Mouse (Mus musculus) left cerebral cortex, adult 2 months (tissue): Measurements from ENCODE around the gene Eif3l. TPM values are rescaled to one million over a fixed set of nuclear protein-coding genes. Genes with fewer than 3 reads are reported as not detected.

Experiments used
- DNase-seq, 2 experiments: peaks; one replicate each; pipeline ENCODE4 v3.0.0; 2021 to 2022; ENCODE audit warnings: low spot score in 2 of 2, mixed read lengths in 1 of 2; ENCODE audit errors: extremely low spot score in 1 of 2
- H3K27ac ChIP-seq: fragments of 200-600 bp; 2 replicates; pipeline ENCODE4 v1.8.1; 2022
- H3K4me3 ChIP-seq: fragments of 200-600 bp; 2 replicates; pipeline ENCODE4 v1.8.1; 2022
- CTCF ChIP-seq: fragments of 200-600 bp; IDR thresholded peaks from 2 replicates; pipeline ENCODE4 v1.8.1; 2022; ENCODE audit warnings: antibody characterized with exemption, mild to moderate bottlenecking, moderate library complexity
- intact Hi-C: fragments of 180-260 bp; cut with DNase I; formaldehyde crosslinking; loops from one replicate; pipeline ENCODE4 v1.15.1; 2025
- total RNA-seq, 2 experiments: library from RNA; stranded (reverse); gene quantifications; 2 replicates each; pipeline ENCODE4 v1.2.3; 2021

The Eif3l gene
- total RNA-seq, 2 experiments from 2014 or later, result 62.5 to 66.6 TPM

DNA sequence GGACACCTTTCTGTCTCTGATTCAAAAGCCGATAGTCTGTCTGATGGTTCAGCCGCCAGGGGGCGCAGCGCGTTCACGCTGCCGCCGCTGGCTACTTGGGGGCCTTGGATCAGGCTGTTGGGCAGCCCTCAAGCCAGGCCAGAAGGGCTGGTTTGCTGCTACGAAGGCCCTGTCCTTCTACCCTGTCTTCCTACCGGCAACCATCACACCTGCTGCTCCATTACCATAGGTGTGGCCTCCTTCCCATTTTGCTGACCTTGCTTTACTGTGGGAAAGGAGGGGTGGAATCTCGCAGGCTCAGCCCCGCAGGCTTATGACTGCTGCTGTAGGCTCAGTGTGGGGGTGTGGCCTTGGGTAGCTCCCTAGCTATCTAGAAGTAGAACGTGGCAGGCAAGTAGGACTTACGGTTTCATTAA, 37.1 kb upstream of the Eif3l start:
- DNase-seq, result peak; percentile 68 to 79
- intact Hi-C loops, result loop anchor here (2.0 kb wide), 1 partner anchor 33 kb away; no protein-coding TSS in a partner anchor
- peak; percentile 92 for TF ChIP-seq CTCF
- no peak overlapping the region for H3K27ac ChIP-seq
- H3K4me3 ChIP-seq, result no peak overlapping the region

GRCm38 (mm10) chr15:79038331-79038730, 36.6 kb upstream of the Eif3l start:
- no peak overlapping the region for H3K4me3 ChIP-seq
- intact Hi-C loops, result loop anchor here (2.0 kb wide), 1 partner anchor 32 kb away; no protein-coding TSS in a partner anchor
- no peak overlapping the region for H3K27ac ChIP-seq
- TF ChIP-seq CTCF, result no peak
- no peak for DNase-seq

- TF ChIP-seq CTCF, result peak; percentile 69
- H3K27ac ChIP-seq, result no peak overlapping the region
- intact Hi-C loops, result loop anchor here (2.0 kb wide), 1 partner anchor 32 kb away; no protein-coding TSS in a partner anchor
Observed at GRCm38 (mm10) chr15:79038853-79039252, 36.1 kb upstream of the Eif3l start.

DNA sequence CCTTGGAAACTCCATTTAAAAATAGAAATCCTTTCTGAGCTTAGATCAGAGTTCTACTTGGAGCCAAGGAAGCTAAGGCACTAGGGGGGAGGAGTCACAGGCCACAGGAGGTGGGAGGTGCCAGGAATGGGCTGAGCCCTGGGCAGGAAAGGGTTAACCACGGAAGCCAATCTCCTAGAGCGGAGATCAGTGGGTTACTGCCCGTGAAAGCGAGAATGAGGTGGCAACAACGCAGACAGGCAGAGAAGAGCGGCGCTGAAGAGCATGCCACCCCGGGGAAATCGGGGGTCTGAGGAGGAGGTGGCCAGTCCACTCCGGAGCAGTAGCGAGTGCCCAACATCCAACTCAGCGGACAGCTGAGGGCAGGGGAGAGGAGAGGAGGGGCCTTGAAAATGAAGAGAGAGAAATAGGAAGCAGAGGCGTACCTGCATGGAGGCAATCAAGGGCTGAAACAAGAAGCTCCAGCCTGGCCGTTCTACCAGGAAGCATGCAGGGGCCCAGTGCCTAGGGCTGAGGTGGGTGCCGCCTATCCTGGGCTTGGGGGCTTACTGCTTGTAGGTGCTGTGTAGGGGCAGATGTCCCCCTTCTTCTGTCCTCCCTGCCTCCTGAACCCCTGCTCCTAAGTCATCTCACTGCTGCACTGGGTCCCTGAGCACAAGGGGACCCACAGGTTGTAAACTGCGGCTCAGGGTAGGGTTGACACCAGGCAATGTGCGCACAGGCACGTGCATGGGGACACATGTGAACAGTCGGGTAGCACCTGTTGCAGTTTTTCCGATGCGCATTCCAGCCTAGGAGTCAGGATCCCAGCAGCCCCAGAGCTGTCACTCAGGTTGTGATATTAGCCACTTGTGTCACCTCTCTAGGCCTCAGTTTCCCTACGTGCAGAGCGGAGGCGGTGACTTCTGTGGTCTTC, 34.2 kb upstream of the Eif3l start:
- peak overlapping the region; percentile 18; the same call in 1 of the 2 replicates for H3K4me3 ChIP-seq
- no peak for TF ChIP-seq CTCF
- intact Hi-C loops, result no loop called here
- DNase-seq, result no peak
- no peak overlapping the region for H3K27ac ChIP-seq

More at GRCm38 (mm10) chr15:79038853-79039252, 36.1 kb upstream of the Eif3l start:
- H3K4me3 ChIP-seq, result no peak overlapping the region
- DNase-seq, result peak; percentile 50 to 51

DNA sequence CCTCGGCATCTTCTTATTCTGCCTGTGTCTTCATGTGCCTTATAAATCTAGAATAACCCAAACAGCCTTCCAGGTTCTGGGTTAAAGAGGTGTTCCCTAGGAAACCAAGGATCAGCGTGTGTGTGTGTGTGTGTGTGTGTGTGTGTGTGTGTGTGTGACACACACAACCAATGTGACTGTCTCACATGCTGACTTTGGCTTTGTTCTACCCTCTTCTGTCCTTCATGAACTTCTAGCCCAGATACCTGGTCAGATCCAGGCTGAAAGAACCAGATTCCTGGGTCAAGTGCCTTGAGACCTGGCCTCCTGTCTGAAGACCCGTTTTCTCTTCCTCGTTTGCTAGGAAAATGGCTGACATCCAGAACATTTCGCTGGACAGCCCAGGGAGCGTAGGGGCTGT, 33.4 kb upstream of the Eif3l start, which contains the start of gene Galr3:
Galr3 (plus strand) TSS at position 301 of the 400 bp plus-strand sequence.
- no peak for TF ChIP-seq CTCF
- Histone ChIP-seq H3K27ac (peak within 1 kb of the TSS; percentile 61), H3K4me3 (peak within 1 kb of the TSS; percentile 56)
- DNase-seq, result no peak
- intact Hi-C loops, result no loop called here

- H3K27ac ChIP-seq, result peak overlapping the region; percentile 61
- peak; percentile 60 to 62 for DNase-seq
- H3K4me3 ChIP-seq, result peak overlapping the region; percentile 56
- intact Hi-C loops, result no loop called here
- no peak for TF ChIP-seq CTCF
Observed at GRCm38 (mm10) chr15:79042721-79043491, 32.1 kb upstream of the Eif3l start.

- DNase-seq, result no peak
- no peak overlapping the region for H3K4me3 ChIP-seq
- TF ChIP-seq CTCF, result no peak
- H3K27ac ChIP-seq, result no peak overlapping the region
- intact Hi-C loops, result no loop called here
Observed at GRCm38 (mm10) chr15:79044837-79045236, 30.1 kb upstream of the Eif3l start.

DNA sequence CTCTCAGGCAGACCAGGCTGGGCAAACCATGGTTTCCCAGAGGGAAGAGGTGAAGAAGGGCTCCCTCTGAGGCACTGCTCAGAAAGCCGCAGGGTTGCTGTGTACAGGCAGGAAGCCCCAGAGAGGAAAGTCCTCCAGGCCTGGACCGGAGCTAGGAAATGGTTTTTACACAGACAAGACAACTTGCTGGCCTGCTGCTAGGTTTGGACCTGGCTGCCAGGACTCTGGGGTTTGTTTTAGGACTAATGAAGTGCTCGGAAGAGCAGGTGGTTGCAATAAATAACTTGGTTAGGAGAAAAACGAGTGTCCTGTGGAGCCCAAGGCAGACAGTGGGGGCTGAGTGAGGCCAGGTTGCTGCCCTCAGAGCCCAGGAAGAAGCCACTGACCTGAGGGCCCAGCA, 26.8 kb upstream of the Eif3l start:
- TF ChIP-seq CTCF, result no peak
- intact Hi-C loops, result no loop called here
- no peak for DNase-seq
- Histone ChIP-seq H3K4me3 (no peak overlapping the region), H3K27ac (no peak overlapping the region)

DNA sequence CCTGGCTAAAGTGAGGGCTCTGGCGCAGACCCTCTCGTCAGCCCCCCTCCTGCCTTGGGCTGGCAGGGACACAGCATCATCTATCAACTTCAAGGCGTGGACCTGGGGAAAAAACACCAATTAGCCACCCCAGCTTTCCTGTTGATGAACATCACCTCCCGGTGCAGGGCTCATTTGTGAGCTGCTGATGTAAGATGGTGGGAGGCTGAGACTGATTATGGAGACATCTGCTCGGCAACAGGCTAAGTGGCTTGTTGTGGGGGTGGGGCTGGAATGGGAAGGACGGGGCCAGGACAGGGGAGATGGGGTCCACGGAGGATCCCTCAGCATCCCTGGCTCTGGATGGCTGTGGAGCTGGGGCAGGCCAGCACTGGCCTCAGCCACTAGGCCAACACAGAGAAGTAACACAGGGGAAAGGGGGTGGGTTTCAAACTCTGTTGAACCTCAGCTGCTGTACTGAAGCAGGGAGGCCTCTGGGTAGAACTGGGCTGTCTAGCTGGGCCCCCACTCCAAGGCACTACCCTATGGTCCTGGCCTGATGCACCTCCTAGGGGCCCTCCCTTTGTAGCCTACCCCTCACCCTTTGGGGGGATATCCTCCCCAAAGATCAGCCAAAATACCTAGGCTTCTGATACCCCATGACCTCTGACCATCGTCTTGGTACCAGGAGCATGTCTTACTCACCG, 24.7 kb upstream of the Eif3l start:
- no peak overlapping the region for H3K27ac ChIP-seq
- no peak for DNase-seq
- TF ChIP-seq CTCF, result no peak
- no peak overlapping the region for H3K4me3 ChIP-seq
- intact Hi-C loops, result no loop called here

- intact Hi-C loops, result no loop called here
- Histone ChIP-seq H3K27ac (no peak overlapping the region), H3K4me3 (no peak overlapping the region)
- DNase-seq, result no peak
- TF ChIP-seq CTCF, result no peak
Observed at GRCm38 (mm10) chr15:79050964-79051363, 24.0 kb upstream of the Eif3l start.

GRCm38 (mm10) chr15:79051461-79052360, 23.3 kb upstream of the Eif3l start:
- H3K27ac ChIP-seq, result no peak overlapping the region
- no peak for DNase-seq

More at GRCm38 (mm10) chr15:79051461-79052360, 23.3 kb upstream of the Eif3l start:
- intact Hi-C loops, result no loop called here
- H3K4me3 ChIP-seq, result no peak overlapping the region
- TF ChIP-seq CTCF, result no peak
